Mouse (Mus musculus) brain, embryonic 14.5 days (tissue): ENCODE measurements around the gene Gpr88.

Source experiments
- CTCF ChIP-seq: fragments of 200-500 bp; IDR thresholded peaks from 2 replicates; pipeline ENCODE4 v1.5.1; 2012; ENCODE audit warnings: inconsistent platforms, mild to moderate bottlenecking, moderate library complexity, borderline replicate concordance; ENCODE audit not compliant: insufficient read depth, insufficient read length; ENCODE audit errors: extremely low read depth
- POLR2A ChIP-seq: fragments of 200-500 bp; IDR thresholded peaks from 2 replicates; pipeline ENCODE4 v1.6.1; 2012; ENCODE audit warnings: mild to moderate bottlenecking, inconsistent platforms, borderline replicate concordance; ENCODE audit not compliant: poor library complexity, insufficient read depth, insufficient read length, severe bottlenecking; ENCODE audit errors: extremely low read depth

DNA sequence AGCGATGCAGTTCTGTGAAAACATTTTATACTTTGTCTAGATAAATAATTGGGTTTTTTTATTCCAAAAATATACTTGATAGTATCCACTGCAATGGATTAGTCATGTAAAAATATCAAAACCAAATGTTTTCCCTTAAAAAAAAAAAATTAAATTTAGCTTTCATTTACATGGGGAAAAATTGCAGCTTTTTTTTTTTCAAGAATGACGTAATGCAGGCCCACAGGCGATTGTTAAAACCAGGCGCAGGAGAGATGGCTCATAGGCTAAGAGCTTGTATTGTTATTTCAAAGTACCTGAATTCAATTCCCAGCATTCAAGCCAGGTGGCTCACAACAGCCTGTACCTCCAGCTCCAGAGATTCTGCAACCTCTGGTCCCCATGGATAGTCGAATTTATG lies 25.9 kb downstream of the Gpr88 start:
- no peak for TF ChIP-seq CTCF
- TF ChIP-seq POLR2A: no peak
